Mouse (Mus musculus) kidney, adult 8-10 months (tissue): ENCODE measurements around the gene Ccdc28a.

Source experiments
- DNase-seq, 2 experiments: peaks; one replicate each; pipeline ENCODE4 v3.0.0; 2022

The Ccdc28a gene

DNA sequence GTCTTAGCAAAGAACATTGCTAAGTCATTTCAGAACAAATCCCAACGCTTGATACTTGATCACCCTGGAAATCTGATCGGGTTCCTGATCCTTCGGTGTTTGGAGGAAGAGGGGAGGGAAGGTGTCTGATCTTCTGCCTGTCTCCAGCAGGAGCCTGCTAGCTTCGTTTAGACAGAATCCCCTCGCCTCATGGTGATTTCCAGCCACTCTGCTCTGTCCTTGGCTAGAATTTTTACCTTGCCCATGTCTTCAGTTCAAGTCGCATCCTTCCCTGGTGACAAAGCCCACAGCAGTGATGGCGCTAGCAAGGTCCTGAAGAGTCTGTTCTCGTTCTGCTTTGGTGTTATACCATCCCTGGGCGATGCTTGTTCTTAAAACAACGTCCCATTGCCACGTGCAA, 40.6 kb downstream of the Ccdc28a start:
- no peak for DNase-seq

DNA sequence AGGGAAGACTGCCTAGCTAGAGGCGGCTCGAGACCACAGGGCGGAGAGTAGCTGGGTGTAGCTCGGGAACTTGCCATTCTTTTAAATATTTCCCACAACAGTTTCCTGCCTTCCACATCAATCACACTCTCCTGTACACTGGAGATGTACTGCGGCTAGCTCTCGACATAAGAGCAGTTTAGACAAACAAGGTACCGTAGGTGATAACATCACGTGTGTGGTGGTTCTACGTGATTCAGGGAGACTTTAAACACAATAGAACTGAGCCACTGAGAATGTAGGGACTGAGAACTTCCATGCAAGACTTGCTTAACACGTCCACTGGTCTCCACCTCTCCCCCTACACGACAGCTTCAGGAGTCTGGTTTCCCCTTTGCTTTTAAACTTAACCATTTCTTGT, 41.6 kb downstream of the Ccdc28a start:
- DNase-seq, result no peak

DNA sequence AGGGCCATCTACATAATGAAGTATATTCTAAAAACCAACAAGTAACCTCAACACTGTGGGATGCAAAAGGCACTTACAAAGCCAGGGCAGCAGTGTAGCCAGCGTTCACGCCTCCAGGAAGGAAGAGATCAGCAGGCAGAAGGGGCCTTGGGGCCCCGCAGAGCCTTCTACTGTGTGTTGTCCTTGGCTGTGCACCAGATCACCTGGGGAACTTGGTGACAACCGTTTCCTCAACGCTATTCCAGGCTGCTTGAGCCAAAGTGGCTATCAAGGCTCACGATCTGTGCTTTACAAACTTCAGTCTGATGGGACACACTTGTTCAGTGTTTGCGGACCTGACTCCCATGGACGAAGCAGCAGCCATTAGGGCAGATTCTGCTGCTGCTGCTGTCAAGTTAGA, 43.1 kb downstream of the Ccdc28a start:
- DNase-seq, result no peak

DNA sequence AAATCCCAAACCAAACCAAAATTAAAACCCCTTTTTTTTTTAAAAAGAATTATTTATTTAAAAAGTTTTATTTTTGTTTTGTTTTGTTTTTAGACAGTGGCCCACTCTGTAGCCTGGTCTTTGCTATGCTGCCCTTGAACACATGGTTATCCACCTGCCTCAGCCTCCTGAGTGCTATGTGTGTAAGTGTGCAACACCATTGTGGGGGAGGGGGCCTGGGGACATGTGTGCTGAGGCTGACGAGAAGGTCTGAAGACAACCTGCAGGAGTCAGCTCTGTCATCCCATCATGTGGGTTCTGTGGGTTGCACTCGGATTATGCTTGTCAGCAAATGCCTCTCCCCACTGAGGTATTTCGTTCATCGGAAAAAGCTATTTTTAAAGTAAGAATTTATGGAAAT, 45.3 kb downstream of the Ccdc28a start:
- no peak for DNase-seq

DNA sequence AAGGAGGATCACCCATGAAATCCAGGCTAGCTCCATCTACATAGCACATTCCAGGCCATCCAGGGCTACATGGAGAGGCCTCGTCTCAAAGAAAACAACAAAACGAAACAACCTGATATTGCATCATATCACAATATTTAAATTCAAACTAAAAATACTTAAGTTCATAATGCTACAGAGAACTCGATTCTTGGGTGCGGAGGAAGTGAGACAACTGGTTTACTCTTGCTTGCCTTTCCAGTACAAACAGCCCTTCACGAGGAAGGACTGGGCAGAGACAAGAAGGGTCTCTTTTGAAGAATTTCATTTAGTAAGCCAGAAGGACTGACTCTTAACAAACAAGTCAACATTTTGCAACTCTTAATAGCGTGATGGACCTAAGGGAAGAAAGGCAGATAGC, 46.2 kb downstream of the Ccdc28a start:
- no peak for DNase-seq

DNA sequence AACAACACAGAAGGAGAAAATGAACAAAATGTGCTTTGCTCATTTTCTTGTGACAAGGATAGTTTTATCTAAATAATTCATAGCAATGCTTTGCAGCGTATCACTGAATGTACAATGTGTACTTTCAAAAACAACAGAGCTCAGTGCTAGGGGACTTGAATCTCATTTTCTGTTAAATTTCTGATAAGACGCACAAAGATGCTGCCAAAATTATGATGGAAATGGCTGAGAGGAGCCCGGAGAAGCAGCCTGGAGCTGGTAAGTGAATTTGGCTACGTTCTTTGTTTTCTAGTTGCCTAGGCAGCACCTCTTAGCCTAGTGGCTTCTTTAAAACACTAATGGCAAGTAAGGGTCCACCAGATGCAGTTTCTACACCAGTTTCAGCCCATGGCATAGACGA, 52.6 kb downstream of the Ccdc28a start:
- DNase-seq, result no peak

DNA sequence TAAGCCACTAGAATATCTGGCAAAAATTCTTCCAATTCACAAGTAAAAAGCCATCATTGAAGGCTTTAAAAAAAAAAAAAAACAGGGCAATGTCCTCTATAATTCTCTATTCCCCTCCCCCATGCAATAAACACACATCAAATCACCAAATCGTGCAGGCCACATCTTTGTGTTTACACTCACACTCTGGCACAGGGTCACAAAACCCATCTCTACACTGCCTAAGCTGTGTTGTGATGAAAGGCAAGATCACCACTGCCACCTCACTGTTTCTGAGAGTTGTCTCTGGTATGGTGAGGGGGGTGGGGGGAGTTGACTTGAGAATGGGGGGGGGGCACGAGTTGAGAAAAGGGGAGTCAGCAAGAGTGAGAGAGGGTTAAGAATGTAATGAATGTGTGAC, 57.5 kb downstream of the Ccdc28a start:
- no peak for DNase-seq

DNA sequence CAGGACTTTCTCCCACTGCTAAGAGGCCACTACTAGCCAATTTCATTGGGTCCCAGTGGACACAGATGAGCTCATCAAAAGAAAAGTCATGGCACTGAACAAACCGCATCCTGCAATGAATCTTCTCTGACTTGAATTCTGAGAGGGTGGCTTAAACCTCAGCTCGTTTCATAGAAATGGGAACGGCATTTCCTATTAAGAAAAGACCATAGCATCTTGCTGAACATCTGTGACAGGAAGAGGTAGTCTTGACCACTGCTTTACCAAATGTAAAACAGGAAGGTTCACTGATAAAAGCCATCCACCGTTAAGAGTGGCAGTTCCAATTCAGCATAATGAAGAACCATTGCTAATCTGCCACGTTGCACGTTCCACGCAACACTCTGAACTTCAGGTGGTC, 58.1 kb downstream of the Ccdc28a start:
- DNase-seq, result no peak

DNA sequence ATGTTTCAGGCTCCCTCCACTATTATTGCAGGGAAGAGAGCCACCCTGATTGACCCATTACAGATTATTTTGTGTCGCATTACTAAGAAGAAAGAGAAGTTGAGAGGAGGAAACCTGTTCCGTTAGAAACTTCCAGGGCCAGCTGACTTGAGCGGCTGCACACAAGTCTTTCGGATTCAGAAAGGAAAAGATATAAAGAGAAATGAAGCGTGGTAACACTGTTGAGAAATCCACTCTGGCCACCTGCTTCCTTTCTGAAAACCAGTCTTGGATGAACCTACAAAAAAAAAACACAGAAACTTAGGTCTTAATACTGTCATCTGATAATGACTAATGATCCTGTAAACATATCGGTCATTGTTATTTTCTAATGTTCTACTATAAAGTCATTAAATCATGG, 59.7 kb downstream of the Ccdc28a start:
- DNase-seq, result no peak
